Mouse (Mus musculus) neutrophil, adult 65 days (primary cell): ENCODE measurements around the gene Cdk12. TPM values are rescaled to one million over a fixed set of nuclear protein-coding genes. Genes with fewer than 3 reads are reported as not detected.

Source experiments
- total RNA-seq: library from RNA; stranded (reverse); gene quantifications from 2 replicates; pipeline ENCODE4 v1.2.4, GENCODE M21; 2023

Gene Cdk12
- total RNA-seq: 78.0 and 93.6 TPM in 2 replicates

GRCm38 (mm10) chr11:98202641-98203350 is at the start of gene Cdk12:
TSS of gene Cdk12 (plus strand) at chr11:98203059.

GRCm38 (mm10) chr11:98192901-98193805 is 9.7 kb upstream of the Cdk12 start, which contains the start of gene Med1:
TSS of gene Med1 (minus strand) at chr11:98193293.

Other genes with a start within 250 kb of the Cdk12 start
- gene Plxdc1, start 216.6 kb upstream of the Cdk12 start, total RNA-seq: 5.1 and 5.4 TPM in 2 replicates
- 13.1 and 19.9 TPM in 2 replicates for gene Arl5c, start 206.9 kb upstream of the Cdk12 start, total RNA-seq
- gene Cacnb1, start 180.0 kb upstream of the Cdk12 start, total RNA-seq: 0.88 and 0.92 TPM in 2 replicates
- 456 and 517 TPM in 2 replicates for gene Rpl19, start 176.3 kb upstream of the Cdk12 start, total RNA-seq
- 0.16 and 0.19 TPM in 2 replicates for gene Stac2, start 149.6 kb upstream of the Cdk12 start, total RNA-seq
- 22.6 and 29.4 TPM in 2 replicates for gene Fbxl20, start 52.7 kb upstream of the Cdk12 start, total RNA-seq
- gene Med1, start 9.8 kb upstream of the Cdk12 start, total RNA-seq: 29.4 and 43.1 TPM in 2 replicates
- gene Neurod2, start 126.6 kb downstream of the Cdk12 start, total RNA-seq: not detected in 2 replicates
- gene Ppp1r1b, start 145.3 kb downstream of the Cdk12 start, total RNA-seq: not detected in 2 replicates
- gene Stard3, start 155.3 kb downstream of the Cdk12 start, total RNA-seq: 34.1 and 40.6 TPM in 2 replicates
- not detected in 2 replicates for gene Tcap, start 180.8 kb downstream of the Cdk12 start, total RNA-seq
- not detected in 2 replicates for gene Pnmt, start 183.4 kb downstream of the Cdk12 start, total RNA-seq
- gene Pgap3, start 197.4 kb downstream of the Cdk12 start, total RNA-seq: 1.3 and 1.9 TPM in 2 replicates
- gene Erbb2, start 209.4 kb downstream of the Cdk12 start, total RNA-seq: not detected in 2 replicates
- gene Mien1, start 235.9 kb downstream of the Cdk12 start, total RNA-seq: 38.5 and 55.9 TPM in 2 replicates
- gene Grb7, start 243.3 kb downstream of the Cdk12 start, total RNA-seq: not detected in 2 replicates